Mouse (Mus musculus) limb, embryonic 12.5 days (tissue): ENCODE measurements around the gene Ccl20. TPM values are rescaled to one million over a fixed set of nuclear protein-coding genes. Genes with fewer than 3 reads are reported as not detected.
A peak's percentile ranks its signal among the peaks of the same experiment; 100 is the strongest.

Experiments used
- ATAC-seq: fragments of 200-750 bp; cut with Nextera tagmentation; 2 replicates; pipeline ENCODE4 v1.8.0; 2017; ENCODE audit warnings: low read depth, moderate TSS enrichment; ENCODE audit not compliant: insufficient number of reproducible peaks, insufficient read depth, low FRiP score, low TSS enrichment
- H3K27ac ChIP-seq: fragments of 300-500 bp; sonication (generic); 2 replicates; pipeline ENCODE4 v1.5.1; 2016; ENCODE audit warnings: mild to moderate bottlenecking, moderate library complexity
- H3K27me3 ChIP-seq: fragments of 300-500 bp; sonication (generic); 2 replicates; pipeline ENCODE4 v1.6.1; 2016; ENCODE audit warnings: mild to moderate bottlenecking, moderate library complexity
- H3K36me3 ChIP-seq: fragments of 300-500 bp; sonication (generic); 2 replicates; pipeline ENCODE4 v1.6.1; 2016; ENCODE audit warnings: mild to moderate bottlenecking, moderate library complexity
- H3K4me1 ChIP-seq: fragments of 300-500 bp; sonication (generic); replicated peaks from 2 replicates; pipeline ENCODE4 v1.6.1; 2016
- H3K4me2 ChIP-seq: fragments of 300-500 bp; sonication (generic); 2 replicates; pipeline ENCODE4 v1.6.1; 2016; ENCODE audit warnings: mild to moderate bottlenecking, moderate library complexity
- H3K4me3 ChIP-seq: fragments of 300-500 bp; sonication (generic); replicated peaks from 2 replicates; pipeline ENCODE4 v1.5.1; 2016; ENCODE audit warnings: mild to moderate bottlenecking
- H3K9ac ChIP-seq: fragments of 300-500 bp; sonication (generic); replicated peaks from 2 replicates; pipeline ENCODE4 v1.6.1; 2016; ENCODE audit warnings: mild to moderate bottlenecking, moderate library complexity
- H3K9me3 ChIP-seq: fragments of 300-500 bp; sonication (generic); 2 replicates; pipeline ENCODE4 v1.6.1; 2016; ENCODE audit warnings: mild to moderate bottlenecking, moderate library complexity
- WGBS: fragments of 180-500 bp; shearing (Covaris S2); methylation state at CpG from one replicate; pipeline ENCODE4 v1.1.7; 2016; 5-methylcytosine and 5-hydroxymethylcytosine counted together
- polyA plus RNA-seq: library from polyadenylated mRNA; unstranded; fragments of >200 nt; fragmentation: Nextera tagmentation; extraction: Ambion mirVana; gene quantifications from 2 replicates; pipeline ENCODE4 v1.2.1, GENCODE M21; 2016

Gene Ccl20
- polyA plus RNA-seq = not detected in 2 replicates

DNA sequence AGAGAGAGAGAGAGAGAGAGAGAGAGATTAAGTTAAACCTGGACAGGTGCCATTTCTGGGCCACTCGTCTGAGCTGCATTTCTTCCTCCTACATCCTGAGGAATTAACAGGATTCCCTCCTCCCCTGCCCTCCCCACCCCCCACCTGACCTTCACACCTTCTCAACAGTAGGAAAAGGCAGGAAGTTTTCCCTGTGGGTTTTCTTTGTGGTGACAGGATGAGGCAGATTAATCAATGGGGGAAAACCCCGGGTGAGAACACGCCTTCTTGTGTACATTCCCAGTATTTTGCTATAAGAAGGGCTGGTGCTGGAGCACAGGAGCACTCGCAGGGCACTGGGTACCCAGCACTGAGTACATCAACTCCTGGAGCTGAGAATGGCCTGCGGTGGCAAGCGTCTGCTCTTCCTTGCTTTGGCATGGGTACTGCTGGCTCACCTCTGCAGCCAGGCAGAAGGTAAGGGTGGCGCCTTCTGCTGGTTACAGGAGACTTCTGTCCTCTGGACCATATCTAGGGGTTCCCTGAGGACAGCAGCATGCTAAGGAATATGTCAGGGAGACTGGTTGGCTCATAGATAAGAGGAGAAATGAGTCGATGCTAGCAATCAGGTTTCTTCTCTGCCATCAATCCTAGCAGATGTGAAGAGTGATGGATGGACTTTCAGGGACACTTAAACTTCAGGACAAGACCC is at the start of gene Ccl20:
TSS of gene Ccl20 (plus strand) at position 320 of the 691 bp plus-strand sequence.
- no peak within 1 kb of the TSS for H3K4me3 ChIP-seq
- no peak within 1 kb of the TSS for H3K27ac ChIP-seq
- H3K27me3 ChIP-seq = no peaks in the 10 kb centered on the region
- H3K36me3 ChIP-seq = no peaks in the 10 kb centered on the region
- H3K4me2 ChIP-seq = no peak within 1 kb of the TSS
- H3K9ac ChIP-seq = no peak within 1 kb of the TSS
- H3K9me3 ChIP-seq = no peaks in the 10 kb centered on the region
- H3K4me1 ChIP-seq = no peaks in the 10 kb centered on the region
- ATAC-seq = no peak
- 31% methylated on average over 8 of the region's 8 CpGs for WGBS

GRCm38 (mm10) chr1:83067205-83067604 is 49.4 kb upstream of the Ccl20 start:
- Histone ChIP-seq H3K36me3 (no peaks in the 10 kb centered on the region), H3K4me2 (no peak overlapping the region), H3K4me1 (no peaks in the 10 kb centered on the region), H3K4me3 (no peak overlapping the region), H3K9me3 (no peaks in the 10 kb centered on the region), H3K27ac (no peak overlapping the region), H3K9ac (no peak overlapping the region), H3K27me3 (no peaks in the 10 kb centered on the region)
- 85% methylated on average over 10 of the region's 10 CpGs for WGBS
- ATAC-seq = no peak

DNA sequence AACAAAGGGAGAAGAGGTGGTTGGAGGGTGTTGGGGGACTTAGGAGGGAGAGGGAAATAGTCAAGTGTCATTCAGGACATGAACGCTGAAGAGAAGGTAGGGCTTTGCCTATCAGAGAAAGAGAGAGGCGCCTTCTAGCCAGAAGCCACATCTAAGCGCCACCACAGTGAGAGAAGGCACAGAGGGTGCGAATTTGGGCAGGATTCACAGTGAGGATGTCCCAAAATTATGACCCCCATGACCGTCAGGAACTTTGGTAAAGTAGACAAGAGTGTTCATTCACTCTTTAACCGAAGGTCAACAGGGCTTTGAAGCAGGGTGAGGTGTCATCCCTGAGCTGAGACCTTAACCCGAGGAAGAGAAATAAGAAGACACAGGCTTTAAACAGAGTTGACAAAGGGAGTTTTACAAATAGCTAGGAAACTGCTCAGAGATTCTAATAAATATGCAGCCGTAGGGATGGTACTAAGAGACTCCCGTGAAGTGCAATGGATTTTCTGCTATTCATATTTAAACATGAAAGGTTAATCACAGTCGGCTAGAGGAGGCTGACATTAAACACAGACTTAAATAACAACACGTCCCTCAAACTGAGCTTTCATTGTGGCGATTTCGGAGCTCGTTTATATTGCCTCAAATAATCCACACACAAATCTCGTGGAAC is 40.9 kb upstream of the Ccl20 start:
- Histone ChIP-seq H3K36me3 (no peaks in the 10 kb centered on the region), H3K9ac (no peak overlapping the region), H3K4me3 (no peak overlapping the region; the same call in 1 of the 2 replicates), H3K9me3 (no peaks in the 10 kb centered on the region), H3K4me1 (no peaks in the 10 kb centered on the region), H3K27ac (no peak overlapping the region), H3K4me2 (peak overlapping the region; percentile 30; the same call in 1 of the 2 replicates), H3K27me3 (no peaks in the 10 kb centered on the region)
- ATAC-seq = no peak
- WGBS = 49% methylated on average over 15 of the region's 15 CpGs

DNA sequence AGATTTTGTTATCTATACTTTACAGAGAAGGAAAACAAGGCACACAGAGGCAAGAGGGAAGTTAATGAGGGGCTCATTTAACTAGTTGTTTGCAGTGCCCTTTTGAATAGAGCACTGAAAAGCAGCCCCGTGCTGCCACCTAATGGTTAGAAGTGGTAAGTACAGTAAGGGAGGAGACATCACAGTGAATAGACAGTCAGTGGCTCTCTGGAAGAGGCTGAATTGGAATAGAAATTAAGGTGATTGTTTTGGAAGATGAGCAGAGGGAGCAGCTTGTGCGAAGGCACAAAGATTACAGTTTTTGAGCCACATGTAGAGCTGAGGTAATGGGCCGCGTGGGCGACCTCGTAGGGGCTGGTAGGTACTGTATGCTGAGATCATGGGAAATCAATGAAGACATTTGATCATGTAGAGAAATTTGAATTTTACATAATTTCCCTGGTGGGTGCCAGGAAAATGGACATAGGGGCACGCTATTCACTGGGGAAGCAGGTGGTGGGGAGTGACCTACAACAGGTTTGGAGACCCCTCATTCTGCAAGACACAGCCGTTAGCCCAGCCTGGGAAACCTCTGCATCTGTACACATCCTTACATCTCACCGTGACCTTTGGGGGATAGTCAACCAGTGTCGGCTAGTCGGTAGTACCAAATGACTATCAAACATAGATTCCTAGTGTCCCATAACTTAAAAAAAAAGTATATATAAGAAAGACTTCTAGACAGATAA is 40.2 kb upstream of the Ccl20 start:
- no peaks in the 10 kb centered on the region for H3K27me3 ChIP-seq
- no peaks in the 10 kb centered on the region for H3K36me3 ChIP-seq
- H3K9ac ChIP-seq = no peak overlapping the region
- H3K4me2 ChIP-seq = peak overlapping the region; percentile 30; the same call in 1 of the 2 replicates
- H3K9me3 ChIP-seq = no peaks in the 10 kb centered on the region
- no peak overlapping the region for H3K27ac ChIP-seq
- peak; percentile 63; the same call in 1 of the 2 replicates for ATAC-seq
- 49% methylated on average over 11 of the region's 11 CpGs for WGBS
- no peak overlapping the region; the same call in 1 of the 2 replicates for H3K4me3 ChIP-seq
- H3K4me1 ChIP-seq = no peaks in the 10 kb centered on the region

GRCm38 (mm10) chr1:83077016-83077415 is 39.5 kb upstream of the Ccl20 start:
- Histone ChIP-seq H3K27me3 (no peaks in the 10 kb centered on the region), H3K9ac (no peak overlapping the region), H3K27ac (no peak overlapping the region), H3K4me3 (no peak overlapping the region), H3K36me3 (no peaks in the 10 kb centered on the region), H3K4me1 (no peaks in the 10 kb centered on the region), H3K4me2 (no peak overlapping the region), H3K9me3 (no peaks in the 10 kb centered on the region)
- ATAC-seq = no peak
- 79% methylated on average over 6 of the region's 6 CpGs for WGBS

- WGBS = 95% methylated on average over 2 of the region's 2 CpGs
- Histone ChIP-seq H3K27me3 (no peaks in the 10 kb centered on the region), H3K36me3 (no peaks in the 10 kb centered on the region), H3K4me2 (no peak overlapping the region), H3K9ac (no peak overlapping the region), H3K4me3 (no peak overlapping the region), H3K9me3 (no peaks in the 10 kb centered on the region), H3K4me1 (0 out of 2 replicates have a peak, but pooled peaks cover 7% of the 10 kb centered on the region), H3K27ac (no peak overlapping the region)
- ATAC-seq = no peak
Measured at GRCm38 (mm10) chr1:83084790-83085189, 31.8 kb upstream of the Ccl20 start.

DNA sequence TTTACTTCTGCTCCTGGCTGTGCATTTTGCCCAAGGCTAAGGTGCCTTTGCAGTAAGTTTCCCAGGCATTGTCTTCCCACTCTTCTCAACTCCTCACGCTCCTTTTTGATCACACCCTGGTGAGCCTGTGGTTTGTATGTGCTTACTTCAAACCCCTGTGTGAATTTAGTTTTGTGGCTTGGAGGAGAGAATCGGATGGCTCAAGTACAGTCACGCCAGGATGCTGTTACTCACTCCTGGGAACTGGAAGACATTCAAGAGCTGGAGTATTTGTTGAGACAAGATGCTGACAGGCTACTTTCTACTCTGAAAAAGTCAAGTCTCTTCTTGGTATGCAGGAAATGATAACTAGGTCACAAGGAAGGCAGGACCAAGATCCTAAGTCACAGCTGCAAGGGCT is 25.3 kb upstream of the Ccl20 start:
- no peaks in the 10 kb centered on the region for H3K36me3 ChIP-seq
- H3K4me3 ChIP-seq = no peak overlapping the region
- WGBS = 70% methylated on average over 3 of the region's 3 CpGs
- no peak overlapping the region for H3K4me2 ChIP-seq
- H3K27ac ChIP-seq = no peak overlapping the region
- no peak overlapping the region for H3K9ac ChIP-seq
- 0 out of 2 replicates have a peak, but pooled peaks cover 3% of the 10 kb centered on the region for H3K9me3 ChIP-seq
- H3K4me1 ChIP-seq = no peaks in the 10 kb centered on the region
- ATAC-seq = no peak
- no peaks in the 10 kb centered on the region for H3K27me3 ChIP-seq

DNA sequence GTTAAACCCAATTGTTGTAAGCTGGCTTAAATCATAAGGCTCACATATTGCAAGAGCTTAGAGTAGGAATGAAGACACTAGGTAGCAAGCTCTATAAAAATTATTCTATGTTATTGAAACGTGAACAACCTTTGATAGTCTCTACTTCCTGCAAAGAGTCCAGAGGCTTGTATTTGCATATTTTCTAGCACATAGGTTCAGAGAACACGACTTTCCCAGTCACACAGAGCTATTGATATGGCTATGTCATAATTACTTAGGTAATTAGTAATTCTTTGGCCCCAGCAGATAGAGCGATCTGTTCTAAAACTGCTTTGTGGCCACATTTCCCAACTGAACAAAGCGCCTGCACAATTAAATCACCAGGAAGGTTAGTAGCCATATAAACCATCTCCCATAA is 19.6 kb upstream of the Ccl20 start:
- ATAC-seq = no peak
- H3K9ac ChIP-seq = no peak overlapping the region
- 0 out of 2 replicates have a peak, but pooled peaks cover 3% of the 10 kb centered on the region for H3K9me3 ChIP-seq
- H3K4me3 ChIP-seq = no peak overlapping the region
- H3K4me1 ChIP-seq = peaks cover 4% of the 10 kb centered on the region; the same call in 1 of the 2 replicates
- H3K36me3 ChIP-seq = no peaks in the 10 kb centered on the region
- no peak overlapping the region for H3K27ac ChIP-seq
- 62% methylated on average over 4 of the region's 4 CpGs for WGBS
- no peaks in the 10 kb centered on the region for H3K27me3 ChIP-seq
- no peak overlapping the region for H3K4me2 ChIP-seq

- H3K9ac ChIP-seq = no peak overlapping the region
- 87% methylated on average over 2 of the region's 2 CpGs for WGBS
- no peak overlapping the region for H3K27ac ChIP-seq
- peaks cover 5% of the 10 kb centered on the region; the same call in 1 of the 2 replicates for H3K4me1 ChIP-seq
- no peaks in the 10 kb centered on the region for H3K27me3 ChIP-seq
- H3K9me3 ChIP-seq = no peaks in the 10 kb centered on the region
- ATAC-seq = no peak
- no peaks in the 10 kb centered on the region for H3K36me3 ChIP-seq
- no peak overlapping the region for H3K4me3 ChIP-seq
- no peak overlapping the region for H3K4me2 ChIP-seq
Measured at GRCm38 (mm10) chr1:83099160-83099559, 17.4 kb upstream of the Ccl20 start.

DNA sequence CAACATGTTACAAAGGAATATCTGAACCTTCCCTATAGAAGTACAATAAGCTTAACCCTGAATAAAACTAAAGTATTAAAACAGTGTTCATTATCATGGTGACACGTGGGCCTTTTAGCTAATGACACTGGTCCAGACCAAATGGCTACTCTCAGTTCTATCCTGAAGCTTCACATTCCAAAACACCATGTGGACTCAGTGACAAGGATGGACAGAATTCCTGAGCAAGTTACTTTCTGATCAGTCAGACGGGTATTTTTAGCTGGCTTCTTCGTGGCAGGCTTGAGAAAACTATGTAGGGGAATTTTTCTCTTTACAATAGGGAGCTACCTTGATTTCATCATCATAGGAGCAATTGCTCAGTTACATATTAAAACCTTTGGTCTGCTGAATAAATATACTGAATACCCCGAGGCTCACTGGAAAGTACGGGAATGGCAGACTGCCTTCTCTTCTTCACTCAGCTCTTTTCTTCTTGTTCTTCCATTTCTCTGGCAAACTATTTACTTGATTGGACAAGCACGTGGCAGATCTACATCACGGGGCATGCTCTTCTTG is 16.9 kb upstream of the Ccl20 start:
- Histone ChIP-seq H3K27ac (no peak overlapping the region), H3K27me3 (no peaks in the 10 kb centered on the region), H3K4me3 (no peak overlapping the region), H3K9ac (no peak overlapping the region), H3K4me1 (peaks cover 5% of the 10 kb centered on the region; the same call in 1 of the 2 replicates), H3K36me3 (no peaks in the 10 kb centered on the region), H3K4me2 (no peak overlapping the region), H3K9me3 (no peaks in the 10 kb centered on the region)
- ATAC-seq = no peak
- WGBS = 88% methylated on average over 7 of the region's 7 CpGs

DNA sequence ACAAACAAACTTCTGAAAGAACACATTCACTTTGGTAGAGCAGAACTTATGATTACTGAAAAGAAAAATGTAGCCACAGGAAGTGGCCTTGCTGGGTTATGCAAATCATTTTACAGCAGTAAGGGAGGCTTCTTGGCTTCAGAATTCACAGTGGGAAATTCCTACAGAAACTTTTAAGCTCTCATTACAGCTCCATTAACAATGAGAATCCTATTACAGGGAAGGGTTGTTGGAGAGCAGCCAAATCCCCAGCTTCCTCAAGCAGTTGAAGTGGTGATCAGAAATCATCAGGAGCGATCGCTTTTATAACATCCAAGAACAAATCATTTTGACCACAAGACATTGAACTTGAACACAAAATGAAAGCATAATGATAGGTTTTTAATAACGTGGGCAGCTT is 14.7 kb upstream of the Ccl20 start:
- Histone ChIP-seq H3K9ac (no peak overlapping the region), H3K36me3 (no peaks in the 10 kb centered on the region)
- no peak for ATAC-seq

More for the DNA sequence above, 14.7 kb upstream of the Ccl20 start:
- no peak overlapping the region for H3K4me2 ChIP-seq
- 43% methylated on average over 3 of the region's 3 CpGs for WGBS
- no peaks in the 10 kb centered on the region for H3K9me3 ChIP-seq
- no peaks in the 10 kb centered on the region for H3K27me3 ChIP-seq
- peaks cover 5% of the 10 kb centered on the region; the same call in 1 of the 2 replicates for H3K4me1 ChIP-seq
- no peak overlapping the region for H3K4me3 ChIP-seq
- no peak overlapping the region for H3K27ac ChIP-seq
